Mouse (Mus musculus) retina, embryonic 14.5 days (tissue): ENCODE measurements at regions not wholly inside any gene's neighbourhood (a gene's known extent, or its start where the extent isn't known, plus 50 kb on each side); places are given as distances from the start of the nearest gene placed in this dataset.

ENCODE experiments used
- DNase-seq: peaks from one replicate; pipeline ENCODE4 v3.0.0-alpha.2; 2015; ENCODE audit warnings: low spot score

DNA sequence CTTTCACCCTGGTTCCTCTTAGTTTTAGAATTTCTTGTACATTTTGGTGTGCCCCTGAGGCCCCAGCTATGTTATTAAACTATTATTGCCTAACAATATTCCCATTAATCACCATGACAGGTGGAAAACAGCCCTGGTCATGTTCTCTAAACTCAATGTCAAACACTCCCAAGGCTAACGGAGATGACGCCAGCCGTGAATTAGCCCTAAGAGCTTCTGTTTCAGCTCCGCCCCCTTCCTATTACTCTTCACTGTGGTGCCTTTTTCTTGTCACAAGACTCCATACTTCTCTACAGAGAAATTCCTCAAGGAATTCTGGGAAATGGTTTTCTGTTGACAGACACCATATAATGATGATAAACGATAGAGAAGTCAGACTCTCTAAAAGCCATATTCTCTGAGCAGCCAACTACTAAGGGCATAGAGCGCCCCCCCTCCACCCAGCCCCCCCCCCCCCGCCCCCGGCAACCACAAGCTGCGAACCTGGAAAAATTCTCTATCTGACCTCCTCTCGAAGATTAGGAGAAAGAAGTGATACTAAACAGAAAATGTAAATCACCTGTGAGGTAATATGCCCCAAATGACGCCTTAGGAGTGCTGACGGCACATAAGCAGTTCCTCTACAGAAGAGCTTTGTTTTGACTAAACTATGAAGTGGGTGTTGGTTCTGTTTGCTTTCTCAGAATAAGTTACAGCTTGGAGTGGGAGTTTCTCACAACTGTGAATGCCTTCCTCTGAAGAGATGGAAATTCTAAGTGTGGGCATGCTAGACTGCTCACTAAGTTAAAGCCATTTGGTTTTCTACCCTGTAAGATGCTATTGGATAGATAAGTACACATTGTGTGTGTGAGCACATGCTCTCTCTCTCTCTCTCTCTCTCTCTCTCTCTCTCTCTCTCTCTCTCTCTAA lies 76.8 kb upstream of the Sfrp2 start:
- DNase-seq = no peak

GRCm38 (mm10) chr3:83694505-83694904 lies 71.6 kb upstream of the Sfrp2 start:
- DNase-seq = no peak

GRCm38 (mm10) chr3:83699751-83700150 lies 66.4 kb upstream of the Sfrp2 start:
- DNase-seq = no peak

DNA sequence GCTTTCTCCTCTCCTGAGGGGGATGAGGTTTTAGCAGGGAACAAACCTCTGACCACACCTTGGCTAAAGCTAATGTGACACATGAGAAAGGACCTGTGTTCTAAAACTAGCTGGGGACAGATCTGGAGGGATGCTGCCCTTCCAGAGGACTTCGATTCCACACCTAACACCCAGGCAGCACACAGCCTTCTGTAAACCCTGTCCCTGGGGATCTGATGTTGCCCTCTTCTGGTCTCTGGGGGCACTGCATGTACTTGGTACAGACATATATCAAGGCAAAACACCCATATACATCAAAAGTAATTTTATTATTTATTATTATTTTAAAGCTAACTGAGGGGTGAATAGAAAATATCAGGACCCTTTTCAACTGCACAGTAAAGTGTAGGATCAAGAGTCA lies 65.0 kb upstream of the Sfrp2 start:
- DNase-seq = peak; percentile 62

DNA sequence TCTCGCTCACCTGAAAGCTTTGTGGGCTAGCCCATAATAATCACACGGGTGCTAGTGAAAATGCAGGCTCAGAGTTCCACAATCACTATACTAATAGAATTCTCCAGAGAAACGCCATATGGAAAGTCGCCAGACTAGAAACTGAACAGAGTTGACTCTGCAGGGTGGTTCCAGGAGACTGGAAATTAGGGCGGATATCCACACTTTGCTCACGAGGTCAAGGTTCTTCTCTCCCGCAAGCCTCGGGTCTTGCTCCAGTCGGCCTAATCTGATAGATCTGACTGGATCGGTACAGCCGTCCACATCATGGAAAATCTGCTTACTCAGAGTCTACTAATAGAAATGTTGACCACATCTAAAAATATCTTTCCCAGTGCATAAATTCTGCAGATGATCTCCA lies 61.6 kb upstream of the Sfrp2 start:
- DNase-seq = no peak

- DNase-seq = no peak
Measured at GRCm38 (mm10) chr3:83705253-83705652, 60.9 kb upstream of the Sfrp2 start.

DNA sequence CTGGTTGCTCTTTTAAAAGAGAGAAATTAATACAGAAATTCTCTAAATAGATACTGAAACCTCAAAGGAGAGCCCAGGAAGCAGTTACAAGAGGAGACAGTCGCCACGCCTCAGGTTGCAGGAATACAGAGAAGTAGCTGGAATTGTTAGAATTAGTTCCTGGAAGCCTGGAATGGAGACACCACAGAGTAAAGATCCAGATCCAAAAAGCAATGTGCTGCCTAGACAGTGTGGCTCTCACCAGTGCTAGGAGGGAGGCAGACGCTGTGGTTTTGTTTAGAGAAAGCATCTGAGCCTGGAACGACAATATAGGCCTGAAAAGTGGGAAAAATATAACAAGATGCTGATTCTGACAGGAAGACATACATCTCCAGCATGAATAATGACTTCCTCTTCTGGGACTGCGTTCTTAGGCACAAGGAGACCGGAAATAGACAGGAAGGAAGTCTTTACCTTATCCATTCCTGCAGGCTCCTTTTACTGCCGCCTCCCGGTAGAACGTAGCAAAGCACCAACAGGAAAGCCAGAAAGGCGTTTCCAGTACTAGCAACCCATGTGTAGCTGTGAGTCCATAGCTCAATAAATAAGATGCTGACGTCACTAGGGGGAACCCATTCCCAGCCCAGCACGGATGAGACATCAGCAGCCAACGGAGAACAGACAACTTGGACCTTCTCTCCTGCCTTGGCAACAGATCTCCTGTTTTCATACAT lies 59.4 kb upstream of the Sfrp2 start:
- DNase-seq = no peak

DNA sequence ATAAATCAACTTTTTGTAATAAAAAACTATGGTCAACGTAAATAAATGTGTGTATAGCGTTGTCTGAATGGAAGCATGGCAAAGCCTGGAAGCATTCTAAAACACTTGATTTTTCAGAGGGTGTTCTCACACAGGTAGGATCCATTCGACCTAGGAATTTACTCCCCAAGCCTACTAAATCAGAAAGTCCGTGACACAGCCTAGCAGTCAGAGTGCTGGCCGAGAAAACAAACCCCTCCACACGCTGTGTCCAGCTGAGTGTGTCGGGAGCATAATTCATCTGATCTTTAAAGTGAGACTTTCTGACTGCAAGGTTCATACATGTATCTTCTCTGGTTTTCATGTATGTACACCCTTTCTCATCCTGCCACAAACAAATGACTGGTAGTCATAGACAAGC lies 58.8 kb upstream of the Sfrp2 start:
- no peak for DNase-seq

DNA sequence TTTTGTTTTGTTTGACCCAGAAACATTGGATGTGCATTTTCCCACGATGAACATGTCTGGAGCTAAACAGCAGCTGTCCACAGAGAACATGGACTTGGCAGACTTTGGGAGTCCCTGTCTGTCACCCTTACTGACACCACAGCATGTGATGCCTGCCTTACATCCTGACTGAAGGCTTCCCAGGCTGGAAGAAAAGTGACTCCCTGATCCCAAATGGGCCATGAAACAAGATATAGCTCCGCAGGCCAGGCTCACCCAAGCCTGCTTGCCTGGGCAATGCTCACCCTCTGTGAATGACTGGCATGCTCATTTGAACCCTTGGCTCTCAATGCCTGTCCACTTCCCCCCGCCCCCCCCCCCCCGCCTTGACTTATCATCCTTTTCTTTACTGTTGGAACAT lies 57.1 kb upstream of the Sfrp2 start:
- no peak for DNase-seq

DNA sequence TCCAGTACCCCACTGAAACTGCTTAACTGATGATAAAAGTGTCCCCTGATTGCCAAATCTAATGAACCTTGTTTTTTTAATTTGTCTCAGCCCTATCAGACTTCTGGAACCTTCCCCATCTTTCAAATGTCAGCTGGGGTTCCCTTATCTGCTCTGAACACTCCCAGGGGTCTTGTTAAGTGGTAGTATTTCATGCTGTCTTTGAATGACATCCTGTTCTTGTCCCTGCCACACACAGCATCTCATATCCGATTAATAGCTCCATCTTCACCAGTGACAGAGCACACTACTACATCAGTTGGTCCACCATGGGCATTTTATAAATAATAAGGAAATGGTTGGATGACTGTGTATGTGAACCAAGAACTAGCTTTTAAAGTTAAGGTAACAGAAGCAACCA lies 56.6 kb upstream of the Sfrp2 start:
- no peak for DNase-seq

- DNase-seq = peak; percentile 16
Measured at GRCm38 (mm10) chr3:83710995-83711541, 55.1 kb upstream of the Sfrp2 start.

GRCm38 (mm10) chr3:83712355-83712754 lies 53.8 kb upstream of the Sfrp2 start:
- DNase-seq = no peak

DNA sequence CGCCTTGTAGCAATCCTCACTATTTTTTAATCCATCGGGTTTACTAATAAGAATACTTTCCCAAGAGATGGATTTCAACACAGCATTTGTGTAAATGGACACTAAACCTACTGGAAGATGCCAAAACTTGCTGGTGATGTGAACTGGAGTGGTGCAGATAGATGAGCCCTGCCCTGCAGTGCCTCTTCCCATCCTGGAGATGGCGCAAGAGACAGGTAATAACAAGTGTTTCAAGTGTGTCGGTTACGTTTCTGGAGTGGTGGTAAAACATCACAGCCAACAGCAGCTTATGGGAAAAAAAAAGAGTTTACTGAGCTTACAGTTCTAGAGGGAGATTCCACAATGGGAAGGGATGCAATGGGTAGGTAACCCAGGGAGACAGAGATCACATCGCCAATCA lies 51.5 kb upstream of the Sfrp2 start:
- DNase-seq = peak; percentile 14
